Mouse (Mus musculus) left cerebral cortex, postnatal 10 days (tissue): ENCODE data around the gene Pld1. TPM values are rescaled to one million over a fixed set of nuclear protein-coding genes. Genes with fewer than 3 reads are reported as not detected.
A peak's percentile ranks its signal among the peaks of the same experiment; 100 is the strongest.

ENCODE experiments used
- DNase-seq, 2 experiments: peaks; one replicate each; pipeline ENCODE4 v3.0.0; 2021 to 2022; ENCODE audit warnings: low spot score in 2 of 2, mixed read lengths in 1 of 2; ENCODE audit errors: extremely low spot score in 1 of 2
- intact Hi-C: fragments of 180-260 bp; cut with DNase I; formaldehyde crosslinking; loops from one replicate; pipeline ENCODE4 v1.15.1; 2025
- total RNA-seq, 2 experiments: library from RNA; stranded (reverse); gene quantifications; 2 replicates each; pipeline ENCODE4 v1.2.3; 2021

Gene Pld1
- total RNA-seq, 2 experiments from 2014 or later, result 7.1 to 10.8 TPM

GRCm38 (mm10) chr3:27983274-27983673 is 44.8 kb downstream of the Pld1 start:
- no peak for DNase-seq
- intact Hi-C loops, result loop anchor here (2.0 kb wide), 1 partner anchor 124 kb away; no protein-coding TSS in a partner anchor

GRCm38 (mm10) chr3:27983935-27984577 is 45.6 kb downstream of the Pld1 start:
- DNase-seq, result peak; percentile 68 to 76
- intact Hi-C loops, result loop anchor here (2.0 kb wide), 1 partner anchor 123 kb away; no protein-coding TSS in a partner anchor

GRCm38 (mm10) chr3:27984620-27985019 is 46.1 kb downstream of the Pld1 start:
- intact Hi-C loops, result no loop called here
- no peak for DNase-seq

- intact Hi-C loops, result no loop called here
- DNase-seq, result no peak
These were observed 46.8 kb downstream of the Pld1 start for GRCm38 (mm10) chr3:27985344-27985743.

- intact Hi-C loops, result no loop called here
- DNase-seq, result no peak
These were observed 49.5 kb downstream of the Pld1 start for GRCm38 (mm10) chr3:27987891-27988536.

- intact Hi-C loops, result no loop called here
These were observed 52.7 kb downstream of the Pld1 start for GRCm38 (mm10) chr3:27991100-27991703.

GRCm38 (mm10) chr3:27994175-27994990 is 55.9 kb downstream of the Pld1 start:
- intact Hi-C loops, result no loop called here
- no peak for DNase-seq

More at GRCm38 (mm10) chr3:27991100-27991703, 52.7 kb downstream of the Pld1 start:
- DNase-seq, result no peak

- DNase-seq, result no peak
- intact Hi-C loops, result no loop called here
These were observed 65.8 kb downstream of the Pld1 start for GRCm38 (mm10) chr3:28004321-28004720.

- intact Hi-C loops, result no loop called here
- DNase-seq, result no peak
These were observed 69.2 kb downstream of the Pld1 start for GRCm38 (mm10) chr3:28007684-28008083.

GRCm38 (mm10) chr3:28008369-28008768 is 69.9 kb downstream of the Pld1 start:
- intact Hi-C loops, result no loop called here
- DNase-seq, result no peak

- intact Hi-C loops, result no loop called here
- no peak for DNase-seq
These were observed 73.7 kb downstream of the Pld1 start for GRCm38 (mm10) chr3:28012177-28012576.

- intact Hi-C loops, result no loop called here
These were observed 74.9 kb downstream of the Pld1 start for GRCm38 (mm10) chr3:28013441-28013840.

GRCm38 (mm10) chr3:28017002-28017401 is 78.5 kb downstream of the Pld1 start:
- intact Hi-C loops, result no loop called here
- DNase-seq, result no peak

More at GRCm38 (mm10) chr3:28013441-28013840, 74.9 kb downstream of the Pld1 start:
- no peak for DNase-seq

- intact Hi-C loops, result no loop called here
- DNase-seq, result no peak
These were observed 81.2 kb downstream of the Pld1 start for GRCm38 (mm10) chr3:28019727-28020126.

- DNase-seq, result no peak
- intact Hi-C loops, result no loop called here
These were observed 81.9 kb downstream of the Pld1 start for GRCm38 (mm10) chr3:28020404-28020803.

- intact Hi-C loops, result no loop called here
- DNase-seq, result no peak
These were observed 83.7 kb downstream of the Pld1 start for GRCm38 (mm10) chr3:28022191-28022590.

- DNase-seq, result no peak
- intact Hi-C loops, result no loop called here
These were observed 88.4 kb downstream of the Pld1 start for GRCm38 (mm10) chr3:28026876-28027275.

- no peak for DNase-seq
- intact Hi-C loops, result no loop called here
These were observed 90.0 kb downstream of the Pld1 start for GRCm38 (mm10) chr3:28028456-28028855.

- DNase-seq, result no peak
- intact Hi-C loops, result no loop called here
These were observed 92.4 kb downstream of the Pld1 start for GRCm38 (mm10) chr3:28030860-28031259.
